Mouse (Mus musculus) embryo, embryonic 10.5 days (tissue): ENCODE measurements around the gene Gm49387.
"Not testable (repeated sequence)": the region's sequence is repeated elsewhere in the genome, so short reads cannot be mapped to it uniquely, and the experiment has no call there.

Source experiments
- DNase-seq: peaks from one replicate; pipeline ENCODE4 v3.0.0-alpha.2; 2015; ENCODE audit warnings: low spot score

Gene Gm49387

DNA sequence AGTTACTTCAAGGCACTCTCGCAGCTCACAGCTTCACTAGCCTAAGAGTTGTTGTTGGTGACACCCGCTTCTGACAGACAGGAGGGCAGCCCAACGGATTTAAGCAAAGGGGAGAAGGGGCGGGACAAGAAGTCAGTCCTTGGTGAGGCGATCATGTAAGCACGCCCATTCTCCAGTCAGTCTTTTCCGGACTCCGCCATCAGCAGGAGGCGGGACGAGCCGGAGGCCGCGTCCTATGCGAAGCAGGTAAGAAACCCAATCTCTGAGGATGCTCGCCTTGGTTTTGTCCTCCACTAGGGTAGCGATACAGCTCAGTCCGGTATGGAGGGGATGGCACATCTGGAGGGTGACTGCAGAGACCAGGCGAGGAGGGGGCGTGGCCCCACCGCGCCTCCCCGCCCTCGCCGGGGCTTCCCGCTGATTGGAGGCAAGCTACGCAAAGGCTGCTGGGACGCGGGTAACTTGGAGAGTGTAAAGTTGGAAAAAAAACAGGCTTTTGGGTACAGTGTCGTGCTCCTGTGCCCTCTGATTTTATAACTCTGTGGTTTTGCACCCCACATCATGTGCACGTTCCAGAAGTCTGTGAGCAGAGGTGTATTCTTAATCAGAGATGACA is 320 bp upstream of the Gm49387 start, which contains the start of the genes Btd and Hacl1:
Gene Btd (plus strand): TSS at position 139 of the 616 bp plus-strand sequence.
Gene Hacl1 (minus strand): TSS at position 397 of the 616 bp plus-strand sequence.
- peak; percentile 95 for DNase-seq

DNA sequence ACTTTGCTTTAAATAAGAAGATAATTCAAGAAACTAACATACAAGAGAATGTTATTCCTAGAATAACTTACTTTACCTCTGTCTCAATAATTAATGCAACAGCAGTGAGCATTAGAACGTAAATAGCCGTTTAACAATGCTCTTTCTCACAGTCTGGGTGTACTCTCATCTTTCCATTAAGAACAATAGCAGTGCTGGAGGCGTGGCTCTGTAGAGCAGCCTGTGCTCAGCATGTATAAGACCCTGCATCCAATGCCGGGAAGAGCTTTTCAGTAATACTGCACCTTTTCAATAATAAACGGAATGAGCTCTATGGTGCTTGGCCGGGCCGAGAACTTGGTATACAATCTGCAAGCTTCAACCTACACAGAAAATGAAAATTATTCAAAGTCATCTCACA is 10.0 kb downstream of the Gm49387 start:
- no peak for DNase-seq

DNA sequence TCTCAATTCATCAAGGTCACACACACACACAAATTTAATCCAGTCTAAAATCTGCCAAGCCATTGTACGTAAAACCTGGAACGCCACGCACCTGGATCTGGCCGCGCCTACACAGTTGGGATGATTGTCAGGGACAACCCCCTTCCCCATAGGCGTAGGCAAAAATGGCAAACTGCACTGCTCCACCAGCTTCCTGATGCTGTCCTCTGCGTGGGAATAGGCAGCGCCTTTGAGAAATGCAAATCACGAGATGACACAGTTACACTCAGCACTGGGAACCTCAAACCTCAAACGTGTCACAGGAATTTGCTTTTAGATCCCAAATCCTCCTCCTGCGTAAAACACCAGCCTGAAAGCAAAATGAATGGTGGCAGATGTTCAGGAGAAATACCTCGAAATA is 17.9 kb downstream of the Gm49387 start:
- no peak for DNase-seq

DNA sequence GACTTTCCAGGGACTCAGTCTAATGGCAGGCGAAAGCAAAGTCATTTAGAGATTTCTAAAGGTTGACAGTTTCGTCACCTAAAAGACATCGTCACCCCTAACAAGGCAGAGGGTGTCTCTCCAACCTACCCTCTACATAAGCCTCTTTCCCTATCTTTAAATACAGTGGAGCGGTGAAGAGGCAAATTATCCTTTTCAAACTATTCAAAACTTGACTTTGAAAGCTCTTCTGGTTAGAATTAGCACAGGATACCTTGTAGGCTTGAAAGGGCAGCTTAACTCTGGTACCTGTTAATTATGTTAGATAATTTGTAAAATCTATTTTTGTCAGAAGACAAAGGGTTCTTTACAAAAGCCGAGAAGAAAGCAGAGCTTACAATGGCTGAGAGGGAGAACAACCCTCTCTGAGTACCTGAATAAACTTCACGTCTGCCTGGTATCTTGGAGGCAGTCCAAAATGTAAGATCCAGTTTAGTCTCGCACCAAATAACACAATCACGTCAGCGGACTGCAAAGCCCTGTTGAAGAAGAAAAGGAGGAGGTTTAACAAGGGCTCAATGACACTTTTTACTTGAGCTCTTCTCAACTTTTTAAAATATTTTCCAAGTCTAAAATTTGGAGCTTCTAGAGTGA is 20.0 kb downstream of the Gm49387 start:
- no peak for DNase-seq

DNA sequence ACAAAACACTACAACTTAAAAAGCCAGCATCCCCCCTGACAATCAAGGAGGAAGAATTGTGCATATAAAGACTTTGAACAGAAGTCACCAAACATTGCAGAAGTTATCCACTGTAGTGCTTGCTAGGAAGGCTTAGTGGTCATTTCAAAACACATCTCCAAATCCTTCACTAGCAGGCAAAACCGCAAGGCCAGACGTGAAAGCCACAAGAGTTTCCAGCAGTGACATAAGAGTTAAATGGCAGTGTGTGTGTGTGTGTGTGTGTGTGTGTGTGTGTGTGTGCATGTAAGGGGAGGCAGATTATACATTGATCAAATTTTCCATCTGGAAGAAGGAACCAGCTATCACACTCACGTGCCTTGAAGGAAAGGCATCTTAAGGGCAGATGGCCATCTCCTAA is 22.7 kb downstream of the Gm49387 start:
- no peak for DNase-seq

DNA sequence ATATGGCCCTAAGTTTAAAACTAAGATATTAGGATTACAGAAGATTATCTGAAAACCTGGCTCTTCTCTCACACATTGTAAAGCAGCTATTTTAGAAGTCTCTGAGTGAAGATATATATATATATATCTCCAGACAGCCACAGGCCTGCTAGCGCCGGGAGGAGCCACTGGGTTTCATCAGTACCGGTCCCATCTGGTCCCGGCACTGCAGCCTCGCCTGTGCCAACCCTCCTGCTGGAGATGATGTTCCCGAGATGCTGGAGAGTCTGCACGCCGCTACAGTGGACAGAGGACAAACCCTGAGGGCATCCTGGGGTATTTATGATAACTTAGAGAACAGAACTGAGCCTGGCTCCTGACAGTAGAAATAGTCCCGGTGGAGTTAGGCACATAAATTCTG is 23.5 kb downstream of the Gm49387 start:
- DNase-seq = no peak

DNA sequence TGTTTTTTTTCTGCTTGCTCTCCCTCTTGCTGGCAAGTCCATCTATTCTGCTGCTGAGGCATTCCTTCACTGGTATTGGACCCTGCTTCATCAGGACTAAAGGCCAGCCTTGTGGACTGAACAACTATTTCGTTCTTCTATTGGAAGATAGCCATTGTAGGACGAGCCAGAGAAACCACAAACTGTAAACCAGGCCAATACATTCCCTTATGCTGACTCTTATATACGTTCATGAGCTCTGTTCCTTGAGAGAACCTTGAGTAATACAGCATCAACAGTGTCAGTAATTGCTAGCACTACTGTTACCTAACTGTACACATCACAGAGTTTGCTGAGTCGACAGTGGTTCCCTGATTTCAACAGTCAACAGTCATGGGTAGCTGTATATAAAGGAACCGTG is 27.0 kb downstream of the Gm49387 start:
- DNase-seq = no peak

DNA sequence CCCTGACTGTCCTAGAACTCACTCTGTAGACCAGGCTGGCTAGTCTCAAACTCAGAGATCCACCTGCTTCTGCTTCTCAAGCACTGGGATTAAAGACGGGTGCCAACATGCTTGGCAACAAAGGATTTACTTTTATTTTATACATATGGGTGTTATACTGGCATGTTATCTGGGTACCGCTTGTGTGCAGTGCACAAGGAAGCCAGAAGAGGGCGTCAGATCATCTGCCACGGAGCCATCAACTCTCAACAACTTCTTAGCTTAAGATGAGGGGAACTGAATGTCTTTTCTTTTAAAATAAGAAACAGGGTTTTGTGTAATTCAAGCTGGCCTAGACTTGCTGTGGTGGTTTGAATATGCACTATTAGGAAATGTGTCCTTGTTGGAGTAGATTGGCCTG is 28.7 kb downstream of the Gm49387 start:
- no peak for DNase-seq

DNA sequence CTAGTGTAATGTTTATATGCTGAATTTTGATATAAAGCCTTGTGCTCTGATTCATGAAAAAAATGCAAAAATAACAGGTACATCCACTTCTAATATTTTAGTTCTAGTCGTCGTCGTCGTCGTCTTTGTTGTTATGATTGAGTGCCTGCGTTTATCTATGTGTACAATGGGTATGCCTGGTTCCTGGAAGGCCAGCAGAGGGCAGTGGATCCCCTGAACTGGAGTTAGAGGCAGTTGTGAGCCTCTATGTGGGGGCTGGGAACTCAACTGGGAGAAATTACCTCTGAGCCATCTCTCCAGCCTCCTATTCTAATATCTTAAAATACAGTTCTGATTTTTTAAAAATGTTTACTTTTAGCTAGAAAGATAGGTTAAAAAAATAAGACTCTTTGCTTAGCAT is 35.2 kb downstream of the Gm49387 start:
- no peak for DNase-seq

DNA sequence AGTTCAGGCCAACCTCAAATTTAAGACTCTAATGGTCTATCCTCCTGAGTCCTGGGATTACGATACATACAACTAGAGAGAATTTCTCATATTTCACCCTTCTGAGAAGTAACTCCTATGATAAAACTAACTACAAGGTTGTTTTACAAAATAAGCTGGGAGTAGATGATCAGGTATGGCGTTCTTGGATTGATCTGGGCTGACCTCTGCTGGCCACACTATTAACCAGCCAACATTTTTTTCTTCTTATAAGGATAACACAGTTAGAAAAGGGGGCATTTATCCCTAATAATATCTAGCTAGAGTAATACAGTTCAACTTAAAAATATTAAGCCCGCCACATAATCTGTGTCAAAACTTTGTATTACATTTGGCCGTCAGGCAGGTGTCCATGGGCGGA is 35.8 kb downstream of the Gm49387 start:
- peak; percentile 54 for DNase-seq

DNA sequence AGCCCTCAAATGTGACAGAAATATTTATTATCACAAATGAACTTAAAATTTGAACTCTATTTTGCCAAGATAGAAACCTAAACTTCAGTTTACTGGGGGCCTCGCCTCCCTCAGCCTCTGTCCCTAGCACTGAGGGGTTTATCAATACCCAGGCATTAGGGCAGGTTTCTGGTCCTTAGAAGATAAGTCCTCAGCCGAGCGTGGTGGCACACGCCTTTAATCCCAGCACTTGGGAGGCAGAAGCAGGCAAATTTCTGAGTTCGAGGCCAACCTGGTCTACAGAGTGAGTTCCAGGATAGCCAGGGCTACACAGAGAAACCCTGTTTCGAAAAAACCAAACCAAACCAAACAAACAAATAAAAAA is 38.1 kb downstream of the Gm49387 start:
- DNase-seq = not testable (repeated sequence)

DNA sequence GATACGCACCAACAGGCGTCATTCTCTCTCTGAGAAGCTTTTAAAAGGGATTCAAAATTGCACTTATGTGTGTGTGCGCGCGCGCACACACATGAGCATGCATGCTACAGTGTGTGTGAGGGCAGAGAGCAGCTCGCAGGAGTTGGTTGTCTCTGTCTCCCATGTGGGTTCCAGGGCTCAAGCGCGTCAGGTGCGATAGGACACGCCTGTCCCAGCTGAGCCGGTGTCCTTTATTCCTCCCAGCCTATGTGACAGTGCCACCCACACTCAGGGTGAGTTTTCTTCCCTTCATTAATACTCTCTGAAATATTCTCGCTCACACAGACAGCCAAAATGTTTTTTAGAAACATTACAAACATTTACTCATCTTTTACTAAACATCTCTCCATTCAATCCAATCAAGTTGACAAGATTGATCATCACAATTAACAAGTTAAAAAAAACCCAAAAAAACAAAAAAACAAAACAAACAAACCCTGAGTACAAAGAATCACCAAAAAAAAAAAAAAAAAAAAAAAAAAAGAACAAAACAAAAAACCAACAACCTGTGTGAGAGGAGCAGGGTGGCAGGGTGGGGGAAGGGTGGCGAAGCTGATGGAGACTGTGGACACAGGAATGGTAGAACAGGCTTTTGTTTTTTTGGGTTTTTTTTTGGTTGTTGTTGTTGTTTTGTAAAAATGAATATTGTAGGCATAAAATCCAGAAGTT is 38.6 kb downstream of the Gm49387 start:
- no peak for DNase-seq

DNA sequence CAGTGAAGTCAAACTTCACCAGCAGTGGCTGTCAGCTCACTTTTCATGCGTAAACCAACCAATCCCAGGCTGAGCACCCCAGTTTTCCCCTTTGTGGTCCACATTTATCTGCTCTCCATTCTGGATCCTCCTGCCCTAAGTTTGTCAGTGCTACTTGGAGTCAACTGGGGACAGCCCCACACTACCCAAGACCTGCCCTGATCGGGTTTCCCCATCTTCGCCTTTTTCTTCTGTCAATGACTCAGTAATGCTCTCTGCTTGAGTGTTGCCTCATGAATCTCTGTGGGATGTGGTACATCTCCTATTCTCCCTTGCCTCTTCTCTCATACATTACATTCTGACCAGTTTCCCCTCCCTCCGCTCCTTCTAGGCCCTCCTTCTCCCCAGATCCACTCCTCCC is 43.2 kb downstream of the Gm49387 start:
- no peak for DNase-seq

DNA sequence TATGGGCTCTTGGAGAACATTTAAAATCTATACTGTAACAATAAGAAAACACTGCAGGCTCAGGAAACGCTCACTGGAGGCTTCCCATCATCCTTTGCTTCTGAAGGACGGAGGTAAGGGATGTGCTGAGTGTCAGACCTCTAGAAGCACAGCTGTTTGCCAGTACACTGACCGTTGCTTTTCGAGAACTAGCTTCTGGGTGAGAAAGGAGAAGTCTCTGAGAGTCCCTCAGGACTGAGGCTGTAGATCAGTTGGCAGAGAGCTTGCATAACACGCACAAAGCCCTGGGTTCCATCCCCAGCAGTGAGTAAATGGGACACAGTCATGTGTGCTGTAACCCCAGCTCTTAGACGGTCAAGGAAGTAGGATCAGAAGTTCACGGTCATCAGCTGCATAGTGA is 44.3 kb downstream of the Gm49387 start:
- DNase-seq = no peak

DNA sequence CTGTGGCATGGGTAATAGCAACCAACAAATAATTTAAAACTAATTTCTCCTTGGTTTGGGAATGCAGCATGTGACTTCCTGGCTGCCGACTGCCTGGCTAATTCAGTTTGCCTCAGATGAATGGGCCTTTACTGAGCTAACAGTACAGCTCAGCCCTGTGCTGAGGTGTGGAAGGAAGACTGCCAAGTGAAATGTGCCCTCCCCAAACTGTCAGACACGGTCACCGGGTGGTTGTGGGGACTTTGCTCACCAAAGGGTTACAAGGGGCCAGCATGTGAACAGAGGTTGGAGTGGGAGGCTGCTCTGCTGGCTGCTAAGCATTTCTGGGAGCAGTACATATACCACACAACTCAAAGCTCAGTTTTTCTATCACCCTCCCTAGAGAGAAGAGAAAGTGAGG is 46.0 kb downstream of the Gm49387 start:
- DNase-seq = no peak

DNA sequence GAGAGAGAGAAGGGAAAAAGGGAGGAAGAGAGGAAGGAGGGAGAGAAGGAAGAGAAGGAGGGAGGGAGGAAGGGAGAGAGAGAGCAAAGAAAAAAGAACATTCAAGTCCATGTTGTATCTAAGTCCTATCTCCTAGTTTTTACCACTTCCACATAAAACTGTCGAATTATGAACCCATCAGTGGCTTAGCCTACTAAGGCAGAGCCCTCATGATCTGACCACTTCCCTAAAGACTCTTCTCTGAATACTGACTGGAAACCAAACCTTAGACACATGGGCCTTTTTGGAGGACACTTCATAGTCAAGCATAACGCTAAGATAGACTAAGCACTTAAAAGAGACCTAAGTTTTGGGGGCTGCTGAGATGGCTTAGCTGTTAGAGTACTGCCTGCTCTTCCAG is 47.6 kb downstream of the Gm49387 start:
- no peak for DNase-seq

DNA sequence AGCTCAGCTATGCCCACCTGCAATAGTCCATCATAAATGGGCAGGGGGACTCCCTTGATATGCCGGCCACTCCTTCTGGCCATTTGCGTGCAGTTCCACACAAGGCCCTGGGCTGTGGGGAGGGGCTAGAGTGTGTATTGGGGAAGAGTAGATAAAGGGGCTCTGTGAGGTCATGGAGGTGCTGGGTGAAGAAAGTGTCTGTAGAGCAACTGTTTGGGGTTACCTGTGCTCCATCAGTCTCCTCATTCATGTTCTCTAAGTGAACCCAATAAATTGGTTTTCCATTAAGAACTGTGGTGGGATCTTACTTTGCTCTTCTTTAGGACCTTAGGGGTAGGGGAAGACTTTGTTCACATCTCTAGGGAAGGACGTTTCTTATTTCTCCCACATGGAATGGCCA is 49.4 kb downstream of the Gm49387 start, which contains the start of gene Colq:
Gene Colq (minus strand): TSS at position 101 of the 400 bp plus-strand sequence.
- no peak for DNase-seq

DNA sequence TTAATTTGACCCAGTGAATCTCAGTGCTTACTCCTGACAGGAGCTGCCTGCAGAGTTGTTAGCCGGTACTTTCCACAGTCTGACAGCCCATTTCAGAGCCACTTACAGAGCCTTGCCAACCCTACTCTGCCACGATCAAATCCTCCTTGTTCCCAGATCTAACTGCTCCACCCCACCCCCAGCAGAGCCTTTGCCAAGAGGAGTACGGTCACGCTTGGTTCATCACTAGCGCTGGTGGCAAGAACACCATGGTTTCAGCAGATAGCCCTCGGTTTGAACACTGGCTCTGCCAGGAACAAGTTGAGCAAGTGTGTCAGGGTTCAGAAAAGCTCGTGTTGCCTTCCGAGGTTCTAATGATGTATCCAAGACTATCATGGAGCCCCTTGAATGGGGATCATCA is 54.2 kb downstream of the Gm49387 start:
- no peak for DNase-seq

DNA sequence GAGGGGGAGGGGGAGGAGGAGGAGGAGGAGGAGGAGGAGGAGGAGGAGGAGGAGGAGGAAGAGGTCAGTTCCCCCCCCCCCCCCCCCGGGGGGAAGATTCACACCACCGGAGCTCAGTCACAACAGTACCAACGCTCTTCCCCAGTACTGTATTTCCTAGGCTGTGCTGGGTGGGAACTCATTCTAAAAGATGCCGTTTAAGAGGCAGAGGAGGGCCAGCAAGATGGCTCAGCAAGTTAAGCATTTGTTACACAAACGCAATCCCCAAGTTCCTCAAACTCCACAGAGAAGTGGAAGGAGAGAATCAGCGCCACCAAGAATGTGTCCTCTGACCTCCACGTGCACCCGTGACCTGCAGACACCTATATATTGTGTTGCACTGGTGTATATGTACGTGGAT is 57.6 kb downstream of the Gm49387 start:
- no peak for DNase-seq

DNA sequence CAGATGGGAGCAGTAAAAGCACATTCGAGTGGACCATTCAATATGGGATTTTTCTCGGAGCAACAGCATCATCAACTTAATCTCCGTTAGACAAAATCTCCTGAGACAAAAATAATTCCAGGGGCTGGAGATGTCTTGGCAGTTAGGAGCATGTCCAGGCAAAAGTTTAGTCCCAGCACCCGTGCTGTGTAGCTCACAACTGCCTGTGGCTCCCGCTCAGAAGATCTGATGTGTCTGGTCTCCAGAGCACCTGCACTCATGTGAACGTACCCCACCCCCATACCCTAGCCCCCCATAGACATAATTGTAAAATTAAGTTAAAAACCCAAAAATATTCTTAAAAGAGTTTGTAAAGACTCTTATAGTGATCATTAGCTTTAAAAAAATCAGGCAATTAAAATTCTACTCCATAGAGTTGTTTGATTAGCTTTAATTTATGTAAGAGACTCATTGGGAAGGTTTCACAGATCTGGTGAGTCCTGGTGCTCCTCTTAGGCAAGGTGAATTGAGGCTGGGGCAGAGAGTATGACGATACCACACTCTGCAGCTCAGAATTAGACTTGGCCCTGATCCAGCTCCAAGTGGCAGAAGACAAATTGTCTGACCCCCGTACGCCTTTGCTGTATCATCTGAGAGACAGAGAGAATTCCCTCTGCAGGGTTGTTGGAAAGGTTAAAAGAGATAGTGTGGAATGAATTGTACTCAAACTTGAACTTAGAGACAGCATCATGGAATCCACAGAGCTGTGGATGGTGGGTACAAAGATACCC is 62.5 kb downstream of the Gm49387 start:
- no peak for DNase-seq

DNA sequence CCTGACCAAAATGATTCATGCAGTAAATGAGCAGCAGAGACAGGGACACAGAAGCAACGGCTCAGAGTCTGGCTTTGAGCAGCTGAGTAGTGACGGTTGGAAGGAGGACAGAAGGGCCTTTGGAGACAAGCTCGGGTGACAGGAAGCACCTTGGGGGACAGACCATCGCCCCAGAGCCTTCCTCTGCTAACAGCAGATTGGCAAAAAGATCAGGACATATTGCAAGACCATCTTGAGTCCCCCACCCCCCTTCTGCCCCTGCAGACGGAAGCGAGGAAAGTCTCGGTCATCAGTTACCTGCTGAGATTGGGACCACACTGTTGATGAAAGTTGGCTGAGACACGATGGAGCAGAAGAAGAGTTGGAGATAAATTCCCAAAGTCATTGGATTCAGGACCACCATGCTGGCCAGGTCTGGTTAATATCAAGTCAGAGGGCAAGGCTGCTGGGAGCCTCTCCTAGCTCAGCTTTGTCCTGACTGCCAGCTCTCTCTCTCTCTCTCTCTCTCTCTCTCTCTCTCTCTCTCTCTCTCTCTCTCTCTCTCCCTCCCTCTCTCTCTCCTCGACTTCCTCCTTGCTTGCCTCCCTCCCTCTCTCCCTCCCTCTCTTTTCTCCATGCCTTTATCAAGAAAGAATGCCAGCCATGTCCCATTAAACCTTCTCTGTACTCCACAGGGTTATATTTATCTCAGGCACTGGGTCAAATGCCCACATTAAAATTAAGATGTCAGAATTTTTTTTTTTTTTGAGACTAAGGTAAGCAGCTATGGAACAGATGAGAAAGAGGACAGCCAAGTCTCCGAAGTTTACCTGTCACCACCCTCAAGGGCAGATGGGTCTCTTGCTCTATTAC is 63.6 kb downstream of the Gm49387 start:
- DNase-seq = no peak

DNA sequence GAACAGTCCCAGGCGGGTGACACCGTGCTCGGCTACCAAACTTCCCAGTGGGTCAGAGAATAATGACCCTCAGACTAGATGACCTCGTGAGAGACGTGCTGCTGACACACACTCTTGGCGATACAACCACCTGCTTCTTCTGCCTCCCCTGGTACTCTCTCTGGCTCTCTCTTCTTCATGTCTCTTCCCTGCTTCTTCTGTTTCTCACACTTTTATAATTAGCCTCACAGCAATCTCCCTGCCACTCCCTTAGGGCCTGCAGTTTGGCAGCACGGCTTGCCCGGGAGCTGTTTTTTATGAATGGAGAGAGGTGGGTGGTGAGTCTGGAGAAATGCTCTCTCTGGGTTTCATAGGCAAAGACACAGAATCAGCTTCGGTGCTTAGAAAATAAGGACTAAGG is 64.8 kb downstream of the Gm49387 start:
- no peak for DNase-seq
